Mouse (Mus musculus) bone marrow macrophage, adult 2 months (primary cell): ENCODE results near the gene Filip1.

Experiments used
- CTCF ChIP-seq: IDR thresholded peaks from 2 replicates; pipeline ENCODE4 v1.5.1; 2012; ENCODE audit warnings: low read depth, mild to moderate bottlenecking, low read length, moderate library complexity
- POLR2A ChIP-seq: IDR thresholded peaks from 2 replicates; pipeline ENCODE4 v1.6.1; 2012; ENCODE audit warnings: mild to moderate bottlenecking, low read depth, low read length, borderline replicate concordance

GRCm38 (mm10) chr9:79842028-79842427 lies 170.6 kb downstream of the Filip1 start:
- no peak for TF ChIP-seq CTCF
- no peak for TF ChIP-seq POLR2A
